Mouse (Mus musculus): Measurements from ENCODE around the gene Map3k5. TPM values are rescaled to one million over a fixed set of nuclear protein-coding genes. Genes with fewer than 3 reads are reported as not detected.

Map3k5 gene
- polyA plus RNA-seq (2012; rRNA removed): 6.4 and 9.5 TPM in 2 replicates

DNA sequence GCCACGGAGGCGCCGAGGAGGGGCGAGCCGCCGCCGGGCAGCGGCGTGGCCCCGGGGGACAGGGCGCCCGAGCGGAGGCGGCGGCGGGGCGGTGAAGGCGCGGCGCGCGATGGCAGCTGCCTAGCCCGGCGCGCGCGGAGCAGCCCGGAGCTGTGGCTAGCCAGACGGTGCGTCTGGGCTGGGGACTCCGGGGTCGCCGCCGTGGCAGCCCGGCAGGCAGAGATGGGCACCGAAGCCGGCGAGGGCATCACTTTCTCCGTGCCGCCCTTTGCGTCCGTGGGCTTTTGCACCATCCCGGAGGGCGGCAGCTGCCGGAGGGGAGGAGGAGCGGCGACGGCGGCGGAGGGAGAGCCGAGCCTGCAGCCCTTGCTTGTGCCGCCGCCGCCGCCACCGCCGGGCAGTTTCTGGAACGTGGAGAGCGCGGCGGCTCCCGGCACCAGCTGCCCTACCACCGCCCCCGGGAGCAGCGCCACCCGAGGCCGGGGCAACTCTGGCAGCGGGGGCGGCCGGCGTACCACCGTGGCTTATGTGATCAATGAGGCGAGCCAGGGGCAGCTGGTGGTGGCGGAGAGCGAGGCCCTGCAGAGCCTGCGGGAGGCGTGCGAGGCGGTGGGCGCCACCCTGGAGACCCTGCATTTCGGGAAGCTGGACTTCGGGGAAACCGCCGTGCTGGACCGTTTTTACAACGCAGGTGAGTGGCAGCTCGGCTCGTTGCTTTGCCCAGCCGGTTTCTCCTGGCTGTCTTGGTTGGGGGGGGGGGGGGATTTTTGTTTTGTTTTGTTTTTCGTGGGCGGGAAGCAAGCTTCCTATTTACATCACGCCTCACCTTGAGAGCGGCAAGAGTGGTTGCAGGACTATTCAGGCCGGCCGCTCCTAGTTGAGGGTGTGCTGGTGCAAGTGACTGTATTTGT lies at the start of gene Map3k5:
Gene Map3k5, plus strand, starts transcription at position 89 of the 911 bp plus-strand sequence.
- Histone ChIP-seq H3K4me3 (replicated peaks; ENCODE audit: extremely low read depth, low read depth, low read length) (peak within 1 kb of the TSS; percentile 93), H3K4me1 (ENCODE audit: control insufficient read depth, insufficient read depth, low read length) (peaks cover 7% of the 10 kb centered on the region)
- under 1% methylated on average over 85 of the region's 95 CpGs for WGBS
- TF ChIP-seq POLR2A (IDR thresholded peaks at IDR 0.05; ENCODE audit: borderline replicate concordance, extremely low read depth, low read depth, low read length) (no peak), CTCF (IDR thresholded peaks at IDR 0.05; ENCODE audit: insufficient read depth, low read length) (no peak)
- peak; percentile 79 for DNase-seq

- 59% methylated on average over 3 of the region's 3 CpGs for WGBS
- no peaks in the 10 kb centered on the region for H3K4me1 ChIP-seq (ENCODE audit: control insufficient read depth, insufficient read depth, low read length)
Observed at GRCm38 (mm10) chr10:19886249-19886648, 48.0 kb upstream of the Map3k5 start.

DNA sequence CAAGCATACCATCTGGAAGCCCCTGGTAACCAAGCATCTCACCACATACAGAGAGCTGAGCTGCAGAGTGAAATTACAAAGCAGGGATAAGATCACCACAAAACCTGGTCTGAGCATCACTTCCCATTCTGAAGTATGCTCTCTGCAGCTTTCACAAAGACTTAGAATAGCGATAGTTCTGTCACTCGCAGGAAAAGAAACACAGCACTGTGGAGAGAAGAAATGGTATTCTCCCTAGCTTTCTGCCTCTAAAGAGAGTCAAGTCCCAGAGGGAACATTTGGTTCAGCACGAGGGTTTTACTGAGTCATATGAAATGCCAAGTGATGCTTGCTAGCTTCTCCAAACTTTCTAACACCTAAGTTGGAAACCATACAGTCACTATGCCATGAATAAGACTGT lies 44.4 kb upstream of the Map3k5 start:
- TF ChIP-seq POLR2A (IDR thresholded peaks at IDR 0.05; ENCODE audit: borderline replicate concordance, extremely low read depth, low read depth, low read length): no peak
- no peak for TF ChIP-seq CTCF (IDR thresholded peaks at IDR 0.05; ENCODE audit: insufficient read depth, low read length)
- no peak for DNase-seq
- H3K4me1 ChIP-seq (ENCODE audit: control insufficient read depth, insufficient read depth, low read length): no peaks in the 10 kb centered on the region
- WGBS: 78% methylated on average over 3 of the region's 3 CpGs
- H3K4me3 ChIP-seq (replicated peaks; ENCODE audit: extremely low read depth, low read depth, low read length): no peak overlapping the region

More at GRCm38 (mm10) chr10:19886249-19886648, 48.0 kb upstream of the Map3k5 start:
- no peak overlapping the region for H3K4me3 ChIP-seq (replicated peaks; ENCODE audit: extremely low read depth, low read depth, low read length)
- no peak for DNase-seq
- TF ChIP-seq POLR2A (IDR thresholded peaks at IDR 0.05; ENCODE audit: borderline replicate concordance, extremely low read depth, low read depth, low read length) (no peak), CTCF (IDR thresholded peaks at IDR 0.05; ENCODE audit: insufficient read depth, low read length) (no peak)

DNA sequence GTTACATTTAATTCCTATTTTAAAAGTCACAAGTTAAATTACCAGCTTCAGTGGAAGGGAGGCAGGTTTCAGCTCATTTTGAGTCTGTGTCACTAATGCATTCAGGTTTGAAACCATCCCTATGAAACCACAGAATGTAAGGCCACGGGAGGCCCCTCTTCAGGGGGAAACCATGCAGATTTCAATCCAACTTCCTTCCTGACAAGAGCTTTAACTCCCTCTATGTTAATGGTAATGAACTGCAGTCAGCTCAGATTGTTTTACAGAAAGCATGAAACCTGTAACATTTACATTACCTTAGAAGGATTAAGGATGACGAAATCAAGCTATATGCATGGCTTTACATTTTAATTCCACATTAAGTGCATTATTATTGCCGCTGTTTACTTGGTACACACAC lies 42.6 kb upstream of the Map3k5 start:
- WGBS: 67% methylated on average over 3 of the region's 3 CpGs
- DNase-seq: no peak

DNA sequence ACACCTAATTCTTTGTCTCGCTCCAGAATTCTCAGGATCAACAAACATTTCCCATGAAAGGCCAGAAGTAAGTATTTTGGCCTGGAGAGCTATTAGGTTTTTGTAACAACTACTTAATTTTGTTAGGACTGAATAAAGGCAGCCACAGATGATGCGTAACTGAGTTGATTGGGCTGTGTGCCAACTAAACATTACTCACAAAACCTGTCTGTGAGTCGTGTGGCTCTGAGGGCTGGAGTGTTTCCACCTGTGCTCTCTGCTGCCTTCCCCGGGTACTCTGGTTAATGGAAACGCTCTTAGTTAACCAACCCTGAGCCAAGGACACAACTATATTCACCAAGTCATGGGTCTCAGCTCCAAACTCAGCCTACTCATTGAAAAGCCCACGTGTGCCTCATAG lies 41.1 kb upstream of the Map3k5 start:
- TF ChIP-seq POLR2A (IDR thresholded peaks at IDR 0.05; ENCODE audit: borderline replicate concordance, extremely low read depth, low read depth, low read length): no peak
- TF ChIP-seq CTCF (IDR thresholded peaks at IDR 0.05; ENCODE audit: insufficient read depth, low read length): no peak
- no peak for DNase-seq
- 67% methylated on average over 6 of the region's 6 CpGs for WGBS
- Histone ChIP-seq H3K4me3 (replicated peaks; ENCODE audit: extremely low read depth, low read depth, low read length) (no peak overlapping the region), H3K4me1 (ENCODE audit: control insufficient read depth, insufficient read depth, low read length) (no peaks in the 10 kb centered on the region)

More for the DNA sequence above, 42.6 kb upstream of the Map3k5 start:
- no peaks in the 10 kb centered on the region for H3K4me1 ChIP-seq (ENCODE audit: control insufficient read depth, insufficient read depth, low read length)
- TF ChIP-seq POLR2A (IDR thresholded peaks at IDR 0.05; ENCODE audit: borderline replicate concordance, extremely low read depth, low read depth, low read length) (no peak), CTCF (IDR thresholded peaks at IDR 0.05; ENCODE audit: insufficient read depth, low read length) (no peak)
- H3K4me3 ChIP-seq (replicated peaks; ENCODE audit: extremely low read depth, low read depth, low read length): no peak overlapping the region

GRCm38 (mm10) chr10:19893976-19894375 lies 40.3 kb upstream of the Map3k5 start:
- DNase-seq: peak; percentile 27
- TF ChIP-seq CTCF (IDR thresholded peaks at IDR 0.05; ENCODE audit: insufficient read depth, low read length): no peak
- TF ChIP-seq POLR2A (IDR thresholded peaks at IDR 0.05; ENCODE audit: borderline replicate concordance, extremely low read depth, low read depth, low read length): no peak
- H3K4me1 ChIP-seq (ENCODE audit: control insufficient read depth, insufficient read depth, low read length): no peaks in the 10 kb centered on the region
- 21% methylated on average over 4 of the region's 4 CpGs for WGBS
- no peak overlapping the region for H3K4me3 ChIP-seq (replicated peaks; ENCODE audit: extremely low read depth, low read depth, low read length)

DNA sequence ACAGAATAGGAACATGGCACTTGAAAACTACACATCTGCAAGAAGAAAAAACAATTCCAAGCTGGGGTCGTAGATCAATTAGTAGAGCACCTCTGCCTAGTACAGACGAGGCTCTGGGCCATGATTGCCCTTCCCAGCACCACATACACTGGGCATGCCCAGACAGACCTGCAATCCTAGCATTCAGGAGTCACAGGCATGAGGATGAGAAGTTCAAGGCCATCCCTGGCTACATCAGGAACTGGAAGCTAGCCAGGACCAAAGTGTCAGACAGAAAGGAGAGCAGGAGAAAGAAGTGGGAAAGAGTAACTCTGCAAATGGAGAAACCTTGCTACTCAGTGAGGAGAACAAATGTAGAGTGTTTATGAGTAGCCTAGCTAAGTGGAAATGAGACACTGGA lies 34.1 kb upstream of the Map3k5 start:
- Histone ChIP-seq H3K4me3 (replicated peaks; ENCODE audit: extremely low read depth, low read depth, low read length) (no peak overlapping the region), H3K4me1 (ENCODE audit: control insufficient read depth, insufficient read depth, low read length) (no peaks in the 10 kb centered on the region)
- TF ChIP-seq CTCF (IDR thresholded peaks at IDR 0.05; ENCODE audit: insufficient read depth, low read length) (no peak), POLR2A (IDR thresholded peaks at IDR 0.05; ENCODE audit: borderline replicate concordance, extremely low read depth, low read depth, low read length) (no peak)
- no peak for DNase-seq
- WGBS: 63% methylated on average over 2 of the region's 2 CpGs

DNA sequence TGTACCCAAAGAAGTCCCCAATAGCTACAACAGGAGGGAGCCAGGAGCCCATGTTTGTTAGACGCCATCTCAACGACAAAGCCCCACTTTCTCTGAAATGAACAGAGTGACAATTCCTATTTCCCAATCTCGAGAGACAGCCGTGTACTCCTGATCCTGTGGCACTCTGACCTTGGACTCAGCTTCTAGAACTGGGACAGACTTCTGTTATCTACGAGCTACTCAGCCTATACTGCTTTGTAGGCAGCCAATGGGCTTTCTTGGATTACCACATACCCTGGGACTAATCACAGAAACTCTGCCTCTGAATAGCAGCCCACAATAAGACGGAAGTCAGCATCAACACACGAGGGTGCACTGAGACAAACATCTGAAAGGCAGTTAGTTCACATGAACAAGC lies 32.3 kb upstream of the Map3k5 start:
- Histone ChIP-seq H3K4me3 (replicated peaks; ENCODE audit: extremely low read depth, low read depth, low read length) (no peak overlapping the region), H3K4me1 (ENCODE audit: control insufficient read depth, insufficient read depth, low read length) (no peaks in the 10 kb centered on the region)
- TF ChIP-seq CTCF (IDR thresholded peaks at IDR 0.05; ENCODE audit: insufficient read depth, low read length): no peak
- TF ChIP-seq POLR2A (IDR thresholded peaks at IDR 0.05; ENCODE audit: borderline replicate concordance, extremely low read depth, low read depth, low read length): no peak
- 73% methylated on average over 7 of the region's 7 CpGs for WGBS
- no peak for DNase-seq

- no peak for DNase-seq
- Histone ChIP-seq H3K4me1 (ENCODE audit: control insufficient read depth, insufficient read depth, low read length) (no peaks in the 10 kb centered on the region; the same call in 1 of the 2 replicates), H3K4me3 (replicated peaks; ENCODE audit: extremely low read depth, low read depth, low read length) (no peak overlapping the region)
- WGBS: 79% methylated on average over 13 of the region's 13 CpGs
- TF ChIP-seq CTCF (IDR thresholded peaks at IDR 0.05; ENCODE audit: insufficient read depth, low read length) (no peak), POLR2A (IDR thresholded peaks at IDR 0.05; ENCODE audit: borderline replicate concordance, extremely low read depth, low read depth, low read length) (no peak)
Observed at GRCm38 (mm10) chr10:19904077-19904820, 30.0 kb upstream of the Map3k5 start.

Measured in lung, adult 2 months (tissue).